22 mouse cellular contexts compared by ENCODE assay signal in the genomic region with DNA sequence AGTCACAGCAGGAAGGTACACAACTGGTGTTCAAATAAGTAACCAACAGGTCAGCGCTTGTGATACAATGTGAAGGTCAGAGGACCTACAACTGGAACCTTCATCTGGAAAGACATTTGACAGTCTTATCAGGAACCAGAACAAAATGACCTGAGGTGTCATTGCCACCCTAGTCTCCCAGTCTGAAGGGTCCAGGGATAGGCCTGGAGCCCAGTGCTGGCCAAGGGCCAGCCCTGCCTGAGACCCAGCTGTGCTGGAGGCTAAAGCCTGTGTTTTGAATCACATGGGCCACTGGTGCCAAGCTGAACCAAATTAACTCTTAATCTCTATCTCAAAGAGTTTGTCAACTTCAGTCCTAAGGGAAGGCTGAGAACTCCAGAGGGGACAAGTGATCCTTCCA.
A peak's percentile ranks its signal among the peaks of the same experiment; 100 is the strongest.
DNase-seq lines count a peak whose midpoint lies in the region; ATAC-seq lines count a peak whose summit lies in the region.
"Had no signal": no experiment of that assay in that cellular context is flagged by ENCODE, and none has a peak within 500 bp of the region (broad histone marks: within the 10 kb centered on the region; RNA-seq: fewer than 3 reads in every experiment).

No protein-coding gene starts in this region.

- no peaks in the 10 kb centered on the region for H3K27me3 ChIP-seq in heart, embryonic 11.5 days (ENCODE audit: control insufficient read depth, insufficient read depth, low read length)
- H3K27me3 ChIP-seq in hindbrain, embryonic 16.5 days (replicated peaks; ENCODE audit: control insufficient read depth, insufficient read depth, low read length) = no peaks in the 10 kb centered on the region; the same call in 1 of the 2 replicates
- H3K27me3 ChIP-seq: forebrain, embryonic 15.5 days; heart, embryonic 13.5 days; hindbrain, embryonic 15.5 days had no signal

- H3K27ac ChIP-seq in heart, embryonic 11.5 days (ENCODE audit: low read depth, low read length) = no peak overlapping the region
- no peak overlapping the region for H3K27ac ChIP-seq in hindbrain, embryonic 16.5 days (ENCODE audit: low read depth, low read length)
- H3K27ac ChIP-seq: embryonic facial prominence, embryonic 10.5 days; forebrain, embryonic 10.5 days; forebrain, embryonic 15.5 days; heart, embryonic 13.5 days; hindbrain, embryonic 10.5 days; hindbrain, embryonic 15.5 days had no signal

- H3K9me3 ChIP-seq in heart, embryonic 11.5 days (replicated peaks; ENCODE audit: control insufficient read depth, low read length) = no peaks in the 10 kb centered on the region
- H3K9me3 ChIP-seq in hindbrain, embryonic 16.5 days (ENCODE audit: control insufficient read depth, low read length) = no peaks in the 10 kb centered on the region
- H3K9me3 ChIP-seq: embryonic facial prominence, embryonic 10.5 days; forebrain, embryonic 10.5 days; forebrain, embryonic 15.5 days; G1E; hindbrain, embryonic 10.5 days; hindbrain, embryonic 15.5 days had no signal

- no peak for ATAC-seq in heart, embryonic 11.5 days (replicated peaks; ENCODE audit: insufficient number of reproducible peaks, low FRiP score, low TSS enrichment)
- ATAC-seq in hindbrain, embryonic 16.5 days = no peak
- ATAC-seq: CD4-positive, CD25-positive, alpha-beta regulatory T cell, adult 4 months; forebrain, embryonic 15.5 days; inflammation-experienced regulatory T-cells, adult 6 months; intestine, postnatal 0 days had no signal

- no peak overlapping the region for H3K4me2 ChIP-seq in heart, embryonic 11.5 days
- no peak overlapping the region for H3K4me2 ChIP-seq in hindbrain, embryonic 16.5 days (ENCODE audit: low read length)
- H3K4me2 ChIP-seq: forebrain, embryonic 15.5 days; heart, embryonic 13.5 days; hindbrain, embryonic 15.5 days had no signal

- H3K4me1 ChIP-seq in heart, embryonic 11.5 days (ENCODE audit: control insufficient read depth, insufficient read depth, low read length) = no peaks in the 10 kb centered on the region
- peaks cover 7% of the 10 kb centered on the region; the same call in 1 of the 2 replicates for H3K4me1 ChIP-seq in hindbrain, embryonic 16.5 days (ENCODE audit: control insufficient read depth, insufficient read depth, low read depth, low read length)

- intact Hi-C loops in heart, postnatal 10 days (cut with DNase I) = no loop called here

- H3K4me3 ChIP-seq in heart, embryonic 11.5 days (ENCODE audit: low read depth, low read length) = no peak overlapping the region
- H3K4me3 ChIP-seq in hindbrain, embryonic 16.5 days (ENCODE audit: low read length) = no peak overlapping the region
- H3K4me3 ChIP-seq: embryonic facial prominence, embryonic 10.5 days; forebrain, embryonic 10.5 days; forebrain, embryonic 15.5 days; heart, embryonic 13.5 days; hindbrain, embryonic 10.5 days; hindbrain, embryonic 15.5 days had no signal

- no peaks in the 10 kb centered on the region for H3K36me3 ChIP-seq in heart, embryonic 11.5 days (ENCODE audit: control insufficient read depth, insufficient read depth, low read length)
- H3K36me3 ChIP-seq in hindbrain, embryonic 16.5 days (ENCODE audit: control insufficient read depth, insufficient read depth, low read length) = no peaks in the 10 kb centered on the region
- H3K36me3 ChIP-seq: embryonic facial prominence, embryonic 10.5 days; forebrain, embryonic 10.5 days; forebrain, embryonic 15.5 days; G1E; heart, embryonic 13.5 days; hindbrain, embryonic 10.5 days; hindbrain, embryonic 15.5 days had no signal

- WGBS in heart, embryonic 11.5 days (ENCODE audit: insufficient replicate concordance) = 87% methylated on average over 1 of the region's 1 CpGs
- 100% methylated on average over 1 of the region's 1 CpGs for WGBS in hindbrain, embryonic 16.5 days

- DNase-seq in adrenal gland, adult (ENCODE audit: inconsistent age in 2 of 2, low spot score in 1 of 2) = peak; percentile 47 to 70
- DNase-seq in adrenal gland, adult 18-20 months (ENCODE audit: low spot score in 2 of 2) = no peak
- DNase-seq in heart, adult 18-20 months = peak; percentile 68 to 84
- peak; percentile 71 to 78 for DNase-seq in heart, postnatal 10 days
- peak; percentile 75 for DNase-seq in heart, postnatal 4 days
- no peak for DNase-seq in spleen, postnatal 14 days (ENCODE audit: low spot score in 2 of 2)
- DNase-seq: B cell, adult 2 months; cerebellum, adult 2 months; gastrocnemius, postnatal 36 days; kidney, adult 8-10 months had no signal

- no peak overlapping the region for H3K9ac ChIP-seq in heart, embryonic 11.5 days (ENCODE audit: low read depth, low read length)
- no peak overlapping the region for H3K9ac ChIP-seq in hindbrain, embryonic 16.5 days (ENCODE audit: low read depth, low read length)
- H3K9ac ChIP-seq: forebrain, embryonic 15.5 days; heart, embryonic 13.5 days; hindbrain, embryonic 15.5 days had no signal

Comparison
In these comparisons a context has a peak if more than half of its experiments do, and no peak if none do; other contexts are left out.
1. DNase-seq: peak in adrenal gland, adult (2 of 2), heart, adult 18-20 months (2 of 2), heart, postnatal 10 days (2 of 2) and heart, postnatal 4 days (single experiment); none in adrenal gland, adult 18-20 months (0 of 2) and spleen, postnatal 14 days (0 of 2).